Mouse (Mus musculus): Measurements from ENCODE around the gene Hspa12a. TPM values are rescaled to one million over a fixed set of nuclear protein-coding genes. Genes with fewer than 3 reads are reported as not detected.

The Hspa12a gene
- polyA plus RNA-seq, 1 experiment from 2014 or later: 10.8 TPM

GRCm38 (mm10) chr19:58952236-58952635 is 8.8 kb upstream of the Hspa12a start:
- Histone ChIP-seq H3K4me3 (no peak overlapping the region), H3K27ac (replicated peaks) (no peak overlapping the region), H3K27me3 (ENCODE audit: low read depth, poor library complexity, severe bottlenecking) (peaks cover 69% of the 10 kb centered on the region), H3K4me1 (no peaks in the 10 kb centered on the region), H3K36me3 (no peaks in the 10 kb centered on the region), H3K9me3 (replicated peaks) (no peaks in the 10 kb centered on the region)
- 83% methylated on average over 10 of the region's 13 CpGs for WGBS
- DNase-seq (ENCODE audit: low spot score): no peak

GRCm38 (mm10) chr19:58951521-58951920 is 8.1 kb upstream of the Hspa12a start:
- Histone ChIP-seq H3K4me1 (no peaks in the 10 kb centered on the region), H3K27me3 (ENCODE audit: low read depth, poor library complexity, severe bottlenecking) (peaks cover 73% of the 10 kb centered on the region), H3K27ac (replicated peaks) (no peak overlapping the region), H3K36me3 (no peaks in the 10 kb centered on the region), H3K4me3 (no peak overlapping the region), H3K9me3 (replicated peaks) (no peaks in the 10 kb centered on the region)
- 94% methylated on average over 3 of the region's 3 CpGs for WGBS
- DNase-seq (ENCODE audit: low spot score): no peak

- no peak overlapping the region for H3K27ac ChIP-seq (replicated peaks)
- H3K4me1 ChIP-seq: peaks cover 20% of the 10 kb centered on the region
- peaks cover 51% of the 10 kb centered on the region for H3K27me3 ChIP-seq (ENCODE audit: low read depth, poor library complexity, severe bottlenecking)
- no peak for DNase-seq (ENCODE audit: low spot score)
- H3K36me3 ChIP-seq: no peaks in the 10 kb centered on the region
- no peaks in the 10 kb centered on the region for H3K9me3 ChIP-seq (replicated peaks)
- 86% methylated on average over 7 of the region's 7 CpGs for WGBS
- H3K4me3 ChIP-seq: no peak overlapping the region
Measured at GRCm38 (mm10) chr19:58945959-58946358, 2.5 kb upstream of the Hspa12a start.

DNA sequence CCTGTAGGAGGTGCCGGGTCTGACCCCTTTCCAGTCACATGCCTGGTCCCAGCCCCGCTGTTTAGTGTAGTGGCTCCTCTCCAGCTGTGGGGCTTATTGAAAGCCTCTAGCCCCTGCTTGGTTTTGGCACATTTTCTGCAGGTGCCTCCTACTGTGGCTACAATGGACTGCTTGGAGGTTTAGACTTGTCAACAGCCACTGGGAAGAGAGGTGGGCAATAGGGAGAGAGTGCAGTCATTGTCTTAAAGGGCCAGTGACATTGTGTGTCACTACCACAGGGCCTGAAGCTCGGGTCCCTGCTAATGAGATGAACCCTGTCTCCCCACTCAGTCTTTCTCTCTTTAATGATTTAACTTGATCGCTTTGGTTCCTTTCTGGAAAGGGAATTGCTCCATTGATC is 10.4 kb downstream of the Hspa12a start:
- peaks cover 40% of the 10 kb centered on the region for H3K4me1 ChIP-seq
- no peak overlapping the region for H3K4me3 ChIP-seq
- peak; percentile 17 for DNase-seq (ENCODE audit: low spot score)
- no peaks in the 10 kb centered on the region for H3K9me3 ChIP-seq (replicated peaks)
- H3K36me3 ChIP-seq: no peaks in the 10 kb centered on the region
- H3K27me3 ChIP-seq (ENCODE audit: low read depth, poor library complexity, severe bottlenecking): peaks cover 100% of the 10 kb centered on the region
- WGBS: 3% methylated on average over 4 of the region's 4 CpGs
- no peak overlapping the region for H3K27ac ChIP-seq (replicated peaks)

- Histone ChIP-seq H3K36me3 (no peaks in the 10 kb centered on the region), H3K4me3 (peak overlapping the region; percentile 16; the same call in 1 of the 2 replicates), H3K4me1 (peaks cover 33% of the 10 kb centered on the region), H3K27me3 (ENCODE audit: low read depth, poor library complexity, severe bottlenecking) (peaks cover 97% of the 10 kb centered on the region), H3K27ac (replicated peaks) (no peak overlapping the region), H3K9me3 (replicated peaks) (no peaks in the 10 kb centered on the region)
- peak; percentile 26 for DNase-seq (ENCODE audit: low spot score)
- 17% methylated on average over 16 of the region's 16 CpGs for WGBS
Measured at GRCm38 (mm10) chr19:58931081-58931800, 12.2 kb downstream of the Hspa12a start.

DNA sequence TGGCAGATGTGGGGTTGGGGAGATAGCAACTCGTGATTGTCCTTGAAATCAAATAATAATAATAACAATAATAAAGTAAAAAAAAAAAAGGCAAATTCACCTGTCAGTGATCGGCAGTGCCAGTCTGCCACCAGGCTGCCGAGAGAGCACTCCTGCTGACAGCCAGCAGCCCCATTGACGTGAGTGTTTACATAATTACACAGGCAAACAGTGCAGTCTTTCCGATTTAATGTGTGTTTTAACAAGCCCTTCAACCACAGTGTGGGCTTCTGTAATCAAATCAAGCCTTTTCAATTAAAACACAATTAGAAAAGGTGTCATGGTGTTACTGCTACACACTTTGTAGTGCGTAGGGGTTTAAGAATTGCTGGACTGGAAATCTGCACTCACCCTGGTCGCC is 24.3 kb downstream of the Hspa12a start:
- DNase-seq (ENCODE audit: low spot score): no peak

GRCm38 (mm10) chr19:58918597-58918996 is 24.9 kb downstream of the Hspa12a start:
- H3K27me3 ChIP-seq (ENCODE audit: low read depth, poor library complexity, severe bottlenecking): peaks cover 77% of the 10 kb centered on the region
- no peak overlapping the region for H3K27ac ChIP-seq (replicated peaks)
- H3K36me3 ChIP-seq: no peaks in the 10 kb centered on the region
- no peak overlapping the region for H3K4me3 ChIP-seq
- WGBS: 7% methylated on average over 11 of the region's 11 CpGs
- peaks cover 14% of the 10 kb centered on the region for H3K4me1 ChIP-seq
- no peak for DNase-seq (ENCODE audit: low spot score)
- H3K9me3 ChIP-seq (replicated peaks): no peaks in the 10 kb centered on the region

More for the DNA sequence above, 24.3 kb downstream of the Hspa12a start:
- Histone ChIP-seq H3K9me3 (replicated peaks) (no peaks in the 10 kb centered on the region), H3K36me3 (no peaks in the 10 kb centered on the region), H3K27me3 (ENCODE audit: low read depth, poor library complexity, severe bottlenecking) (peaks cover 77% of the 10 kb centered on the region), H3K4me3 (no peak overlapping the region), H3K27ac (replicated peaks) (no peak overlapping the region), H3K4me1 (peaks cover 14% of the 10 kb centered on the region)
- WGBS: 26% methylated on average over 7 of the region's 7 CpGs

- WGBS: 83% methylated on average over 6 of the region's 6 CpGs
- H3K27me3 ChIP-seq (ENCODE audit: low read depth, poor library complexity, severe bottlenecking): peaks cover 66% of the 10 kb centered on the region
- no peaks in the 10 kb centered on the region for H3K9me3 ChIP-seq (replicated peaks)
- no peak overlapping the region for H3K27ac ChIP-seq (replicated peaks)
- DNase-seq (ENCODE audit: low spot score): no peak
- no peak overlapping the region for H3K4me3 ChIP-seq
- H3K36me3 ChIP-seq: no peaks in the 10 kb centered on the region
- H3K4me1 ChIP-seq: peaks cover 22% of the 10 kb centered on the region
Measured at GRCm38 (mm10) chr19:58913301-58913700, 30.2 kb downstream of the Hspa12a start.

GRCm38 (mm10) chr19:58911386-58911785 is 32.1 kb downstream of the Hspa12a start:
- Histone ChIP-seq H3K4me1 (peaks cover 19% of the 10 kb centered on the region), H3K27me3 (ENCODE audit: low read depth, poor library complexity, severe bottlenecking) (peaks cover 50% of the 10 kb centered on the region), H3K9me3 (replicated peaks) (no peaks in the 10 kb centered on the region), H3K4me3 (peak overlapping the region; percentile 56), H3K36me3 (no peaks in the 10 kb centered on the region), H3K27ac (replicated peaks) (peak overlapping the region; percentile 71)
- peak; percentile 84 for DNase-seq (ENCODE audit: low spot score)
- WGBS: 9% methylated on average over 9 of the region's 9 CpGs

GRCm38 (mm10) chr19:58910941-58911368 is 32.5 kb downstream of the Hspa12a start:
- H3K4me1 ChIP-seq: peaks cover 19% of the 10 kb centered on the region
- H3K27me3 ChIP-seq (ENCODE audit: low read depth, poor library complexity, severe bottlenecking): peaks cover 50% of the 10 kb centered on the region
- peak; percentile 63 for DNase-seq (ENCODE audit: low spot score)
- peak overlapping the region; percentile 56 for H3K4me3 ChIP-seq
- no peaks in the 10 kb centered on the region for H3K36me3 ChIP-seq
- WGBS: 6% methylated on average over 11 of the region's 11 CpGs
- peak overlapping the region; percentile 71 for H3K27ac ChIP-seq (replicated peaks)
- no peaks in the 10 kb centered on the region for H3K9me3 ChIP-seq (replicated peaks)

GRCm38 (mm10) chr19:58908018-58908417 is 35.4 kb downstream of the Hspa12a start:
- DNase-seq (ENCODE audit: low spot score): no peak
- Histone ChIP-seq H3K27me3 (ENCODE audit: low read depth, poor library complexity, severe bottlenecking) (peaks cover 45% of the 10 kb centered on the region), H3K27ac (replicated peaks) (no peak overlapping the region), H3K4me3 (no peak overlapping the region), H3K9me3 (replicated peaks) (no peaks in the 10 kb centered on the region), H3K36me3 (no peaks in the 10 kb centered on the region), H3K4me1 (peaks cover 26% of the 10 kb centered on the region)
- WGBS: 80% methylated on average over 10 of the region's 10 CpGs

- no peak overlapping the region for H3K4me3 ChIP-seq
- WGBS: 50% methylated on average over 9 of the region's 9 CpGs
- H3K9me3 ChIP-seq (replicated peaks): no peaks in the 10 kb centered on the region
- no peak overlapping the region for H3K27ac ChIP-seq (replicated peaks)
- H3K27me3 ChIP-seq (ENCODE audit: low read depth, poor library complexity, severe bottlenecking): peaks cover 37% of the 10 kb centered on the region
- H3K4me1 ChIP-seq: peaks cover 20% of the 10 kb centered on the region
- DNase-seq (ENCODE audit: low spot score): no peak
- no peaks in the 10 kb centered on the region for H3K36me3 ChIP-seq
Measured at GRCm38 (mm10) chr19:58906685-58907084, 36.8 kb downstream of the Hspa12a start.

DNA sequence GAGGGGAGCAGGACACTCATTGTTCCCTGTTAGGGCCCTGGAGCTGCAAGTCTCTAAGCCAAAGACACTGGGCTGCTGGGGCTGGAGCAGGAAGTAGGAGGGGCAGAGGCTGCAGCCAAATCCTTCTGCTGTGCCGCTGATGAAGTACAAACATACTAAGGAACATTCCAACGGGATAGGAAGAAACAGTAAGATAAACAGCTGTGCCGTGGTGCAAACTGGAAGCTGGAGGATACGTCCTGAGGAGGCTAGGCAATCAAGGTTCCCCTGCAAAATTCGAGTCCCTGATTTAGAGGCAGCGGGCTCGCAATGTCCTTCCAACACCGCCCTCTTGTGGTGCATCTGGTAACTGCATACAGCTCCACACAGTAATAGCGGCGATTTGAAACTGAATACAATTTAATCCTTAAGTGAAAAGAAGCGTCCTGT is 39.5 kb downstream of the Hspa12a start:
- WGBS: 1% methylated on average over 11 of the region's 11 CpGs
- peak; percentile 85 for DNase-seq (ENCODE audit: low spot score)
- peaks cover 7% of the 10 kb centered on the region for H3K4me1 ChIP-seq
- H3K9me3 ChIP-seq (replicated peaks): no peaks in the 10 kb centered on the region
- H3K36me3 ChIP-seq: no peaks in the 10 kb centered on the region
- H3K27me3 ChIP-seq (ENCODE audit: low read depth, poor library complexity, severe bottlenecking): peaks cover 35% of the 10 kb centered on the region
- H3K4me3 ChIP-seq: peak overlapping the region; percentile 46
- 0 out of 2 replicates have a peak overlapping the region, but pooled peaks have one; percentile 6 for H3K27ac ChIP-seq (replicated peaks)
